Mouse (Mus musculus): ENCODE results near the gene Cped1.

DNA sequence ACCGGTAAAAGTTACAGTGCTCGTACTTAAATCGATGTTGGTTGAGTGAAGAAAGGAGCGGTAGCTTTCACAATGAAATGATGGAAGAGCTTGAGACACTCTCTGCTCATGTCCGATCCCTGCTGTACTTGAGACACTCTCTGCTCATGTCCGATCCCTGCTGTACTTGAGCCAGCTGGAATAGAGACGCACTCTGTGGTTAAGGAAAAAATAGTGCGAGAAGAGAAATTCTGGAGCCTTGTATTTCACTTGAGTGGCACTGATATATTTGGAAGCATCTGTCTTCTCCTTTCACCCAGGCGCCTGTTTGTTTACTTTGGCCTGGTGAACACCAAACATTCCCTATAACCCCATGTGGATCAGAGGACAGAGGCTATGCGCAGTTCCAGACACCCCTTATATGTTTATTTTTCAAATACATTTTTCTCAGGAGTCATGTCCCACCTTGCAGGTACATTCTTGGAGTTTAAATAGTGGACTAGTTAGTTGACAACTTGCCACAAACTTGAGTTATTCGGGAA is 25.1 kb downstream of the Cped1 start:
- TF ChIP-seq CTCF (IDR thresholded peaks at IDR 0.05; ENCODE audit: low read depth, low read length): no peak
- TF ChIP-seq GATA2 (IDR thresholded peaks at IDR 0.05; ENCODE audit: borderline replicate concordance, low read depth, low read length): no peak
- no peak for TF ChIP-seq GATA1 (IDR thresholded peaks at IDR 0.05; ENCODE audit: borderline replicate concordance, low read length)
- no peak for TF ChIP-seq TAL1 (conservative IDR thresholded peaks at IDR 0.05; ENCODE audit: low read depth, low read length)
- no peak for TF ChIP-seq POLR2AphosphoS5 (IDR thresholded peaks at IDR 0.05; ENCODE audit: insufficient replicate concordance, low read depth, low read length)
